Mouse (Mus musculus): Measurements from ENCODE around the gene Jsrp1.

- TF ChIP-seq CTCF (IDR thresholded peaks at IDR 0.05; ENCODE audit: low read depth, low read length) (no peak), TAL1 (conservative IDR thresholded peaks at IDR 0.05; ENCODE audit: low read depth, low read length) (no peak), GATA2 (IDR thresholded peaks at IDR 0.05; ENCODE audit: borderline replicate concordance, low read depth, low read length) (no peak), GATA1 (IDR thresholded peaks at IDR 0.05; ENCODE audit: borderline replicate concordance, low read length) (no peak), POLR2AphosphoS5 (IDR thresholded peaks at IDR 0.05; ENCODE audit: insufficient replicate concordance, low read depth, low read length) (no peak)
Observed at GRCm38 (mm10) chr10:80775731-80776130, 37.6 kb downstream of the Jsrp1 start.

Data from G1E (cell line).